Mouse (Mus musculus) hindlimb bud, embryonic 11.5 days (tissue): ENCODE data around the gene Gm10031.

ENCODE experiments used
- DNase-seq: peaks from one replicate; pipeline ENCODE4 v3.0.0-alpha.2; 2012; ENCODE audit warnings: low read depth, low spot score; ENCODE audit errors: extremely low spot score

Gm10031 gene

GRCm38 (mm10) chr1:156539787-156540560, 16.2 kb downstream of the Gm10031 start:
- DNase-seq: no peak

GRCm38 (mm10) chr1:156543999-156544398, 20.2 kb downstream of the Gm10031 start:
- DNase-seq: no peak

- no peak for DNase-seq
Measured at GRCm38 (mm10) chr1:156558024-156558930, 34.5 kb downstream of the Gm10031 start, which contains the start of gene Abl2. TSS of gene Abl2 (plus strand) at chr1:156558786.

GRCm38 (mm10) chr1:156558950-156559640, 35.3 kb downstream of the Gm10031 start:
- DNase-seq: no peak

GRCm38 (mm10) chr1:156559641-156560020, 35.8 kb downstream of the Gm10031 start:
- DNase-seq: no peak

DNA sequence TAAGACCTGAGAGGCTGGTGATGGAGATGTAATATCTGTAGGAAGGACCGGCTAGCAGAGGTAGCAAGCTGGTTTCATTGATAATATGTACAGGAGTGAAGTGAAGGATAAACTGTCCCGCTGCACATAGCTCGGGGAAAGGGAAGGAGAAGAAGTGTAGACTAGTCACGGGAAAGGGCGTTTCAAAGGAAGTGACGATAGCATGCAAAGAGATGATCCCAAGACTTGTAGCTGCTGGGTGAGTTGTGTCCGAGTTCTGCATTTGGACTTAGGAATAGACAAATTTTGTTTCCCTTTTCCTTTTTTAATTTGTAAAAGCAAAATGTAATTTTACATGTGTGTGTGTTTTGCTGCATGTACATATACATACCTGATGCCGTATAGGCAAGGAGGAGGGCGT, 36.7 kb downstream of the Gm10031 start:
- DNase-seq: no peak

DNA sequence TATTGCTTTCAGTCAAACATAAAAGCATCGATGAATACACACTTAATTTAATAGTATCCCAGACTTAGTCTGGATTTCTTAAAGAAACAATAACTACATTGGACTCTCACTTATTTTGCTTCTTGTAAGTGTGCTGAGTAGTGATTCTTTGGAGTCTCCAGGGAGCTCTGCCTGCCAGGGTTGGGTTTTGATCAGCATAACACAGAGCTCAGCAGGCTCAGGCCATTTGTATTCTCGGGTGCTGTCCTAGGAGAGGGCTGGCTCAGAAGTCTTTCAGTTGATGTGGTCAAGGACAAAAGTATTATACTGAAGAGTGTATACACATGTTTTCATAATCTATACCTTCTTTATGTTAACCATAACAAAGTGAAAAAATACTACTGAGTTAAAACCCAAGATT, 41.5 kb downstream of the Gm10031 start:
- no peak for DNase-seq

DNA sequence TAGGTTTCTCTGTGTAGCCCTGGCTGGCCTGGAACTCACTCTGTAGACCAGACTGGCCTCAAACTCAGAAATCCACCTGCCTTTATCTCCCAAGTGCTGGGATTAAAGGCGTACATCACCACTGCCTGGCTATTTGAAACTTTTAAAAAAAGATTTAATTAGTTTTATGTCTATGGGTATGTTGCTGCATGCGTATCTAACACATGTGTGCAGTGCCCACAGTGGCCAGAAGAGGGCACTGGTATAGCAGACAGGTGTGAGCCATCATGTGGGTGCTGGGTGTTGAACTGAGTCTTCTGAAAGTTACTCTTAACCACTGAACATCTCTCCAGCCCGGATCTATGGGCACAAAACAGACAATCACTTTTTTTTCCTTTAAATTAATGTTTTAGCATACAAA, 42.3 kb downstream of the Gm10031 start:
- no peak for DNase-seq

DNA sequence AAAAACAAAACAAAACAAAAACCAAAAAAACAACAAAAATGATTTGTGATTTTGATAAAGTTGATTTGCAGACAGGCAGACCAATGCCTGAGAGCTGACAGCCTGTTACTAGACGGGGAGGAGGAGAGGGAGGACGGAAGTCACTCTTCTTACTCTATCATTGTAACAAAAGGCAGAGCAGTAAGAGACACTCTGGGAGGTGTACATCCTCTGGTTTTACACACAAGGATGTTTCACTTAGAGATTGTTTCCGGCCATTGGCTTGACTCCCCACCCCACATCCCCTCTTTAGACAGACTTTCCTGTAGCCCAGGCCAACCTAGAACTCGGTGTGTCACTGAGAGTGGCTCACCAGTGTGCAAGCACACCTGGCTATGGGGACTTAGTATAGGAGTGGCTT, 45.8 kb downstream of the Gm10031 start:
- no peak for DNase-seq

DNA sequence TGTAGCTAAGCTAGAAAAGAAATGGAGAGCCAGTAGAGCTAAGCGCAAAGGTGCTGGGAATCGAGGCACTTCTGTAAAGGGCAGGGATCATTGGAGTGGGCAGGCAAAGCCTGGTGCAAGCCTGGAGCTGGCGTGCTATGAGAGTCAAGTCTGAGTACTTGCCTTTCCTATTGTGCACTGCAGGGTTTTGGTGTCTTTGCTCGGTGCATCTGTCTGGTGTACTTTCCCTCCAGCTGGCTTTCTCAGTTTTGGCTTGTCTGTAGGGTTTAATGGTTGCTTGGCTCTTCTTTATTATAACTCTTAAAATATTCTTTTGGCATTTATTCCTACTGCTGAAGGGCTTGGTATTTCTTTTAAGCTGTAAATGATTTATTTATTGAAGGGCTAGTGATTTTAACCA, 49.1 kb downstream of the Gm10031 start:
- no peak for DNase-seq
